Mouse (Mus musculus) embryo, embryonic 10 days (tissue): ENCODE measurements at regions not wholly inside any gene's neighbourhood (a gene's known extent, or its start where the extent isn't known, plus 50 kb on each side); places are given as distances from the start of the nearest gene placed in this dataset.

Experiments used
- DNase-seq: peaks from one replicate; pipeline ENCODE4 v3.0.0-alpha.2; 2015; ENCODE audit warnings: low spot score

GRCm38 (mm10) chr9:116231351-116232311 lies 56.5 kb upstream of the Tgfbr2 start:
- no peak for DNase-seq

- no peak for DNase-seq
Measured at GRCm38 (mm10) chr9:116230346-116230745, 55.2 kb upstream of the Tgfbr2 start.

GRCm38 (mm10) chr9:116228443-116228842 lies 53.3 kb upstream of the Tgfbr2 start:
- DNase-seq: peak; percentile 22

GRCm38 (mm10) chr9:116227738-116228137 lies 52.6 kb upstream of the Tgfbr2 start:
- peak; percentile 30 for DNase-seq
